Mouse (Mus musculus): ENCODE data around the gene Arhgef25.

The Arhgef25 gene

GRCm38 (mm10) chr10:127189651-127190381 is at the start of gene Arhgef25:
Arhgef25 (minus strand) TSS chr10:127190083.
- peak; percentile 56 for DNase-seq (ENCODE audit: low read depth)

DNA sequence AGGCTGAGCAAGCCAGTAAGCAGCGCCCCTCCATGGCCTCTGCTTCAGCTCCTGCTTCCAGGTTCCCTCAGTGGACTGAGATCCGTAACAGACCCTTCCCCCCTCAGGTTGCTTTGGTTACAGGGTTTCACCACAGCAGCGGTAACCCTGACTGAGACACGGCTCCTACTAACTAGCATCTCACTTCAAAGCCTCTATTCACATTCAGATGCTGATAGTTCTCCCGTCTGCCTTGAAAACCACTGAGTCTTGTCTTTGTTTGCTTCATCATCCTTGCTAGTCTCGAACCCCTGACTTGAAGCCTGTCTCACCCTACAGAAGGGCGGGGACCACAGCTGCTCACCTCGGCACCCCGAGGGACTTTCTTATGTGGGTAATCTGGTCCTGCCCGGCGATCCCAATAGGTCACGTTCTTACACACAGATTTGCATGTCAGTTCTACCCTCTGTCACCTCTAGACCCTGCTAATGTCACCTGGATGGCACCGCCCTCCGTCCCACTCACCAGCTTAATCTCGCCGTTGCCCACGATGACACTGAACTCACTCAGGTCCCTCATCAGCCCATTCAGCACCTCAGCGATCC is 48.5 kb upstream of the Arhgef25 start:
- DNase-seq (ENCODE audit: low read depth), result no peak

DNA sequence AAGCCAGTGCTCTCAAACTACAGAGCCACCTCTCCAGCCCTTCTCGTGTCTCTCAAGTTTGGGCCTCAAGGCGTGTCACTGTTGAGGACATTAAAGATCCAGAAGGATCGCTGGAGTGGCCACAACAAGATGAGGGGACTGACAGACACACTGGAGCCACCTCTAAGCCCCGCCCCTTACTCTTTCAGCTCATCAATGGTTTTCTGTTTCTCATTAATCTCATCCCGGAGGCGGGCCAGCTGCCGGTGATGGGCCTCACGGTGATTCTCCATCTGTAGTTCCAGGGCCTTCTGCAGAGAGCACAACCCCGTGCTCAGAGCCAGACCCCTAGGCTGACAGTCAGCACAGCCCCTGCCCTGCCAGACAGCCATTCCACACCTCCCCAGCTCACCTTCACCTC is 46.7 kb upstream of the Arhgef25 start:
- DNase-seq (ENCODE audit: low read depth), result no peak

DNA sequence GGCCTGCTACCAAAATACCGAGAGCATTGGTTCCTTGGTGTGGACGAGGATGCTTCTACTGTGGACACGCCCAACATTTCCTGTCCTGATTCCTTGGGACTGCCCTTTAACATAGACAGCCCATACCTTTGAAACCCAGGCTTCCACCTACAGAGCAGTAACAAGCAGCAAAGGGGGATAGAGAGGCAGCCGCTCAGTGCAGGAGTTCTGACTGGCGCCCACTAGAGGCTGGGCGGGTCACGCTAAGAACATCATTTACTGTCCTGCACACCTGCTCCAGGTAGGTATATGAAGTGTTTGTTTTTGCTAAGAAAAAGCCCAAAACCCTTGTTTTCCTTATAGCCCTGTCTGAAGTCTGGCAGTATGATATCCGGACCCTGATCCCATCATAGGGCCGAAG is 43.3 kb upstream of the Arhgef25 start:
- DNase-seq (ENCODE audit: low read depth), result no peak

DNA sequence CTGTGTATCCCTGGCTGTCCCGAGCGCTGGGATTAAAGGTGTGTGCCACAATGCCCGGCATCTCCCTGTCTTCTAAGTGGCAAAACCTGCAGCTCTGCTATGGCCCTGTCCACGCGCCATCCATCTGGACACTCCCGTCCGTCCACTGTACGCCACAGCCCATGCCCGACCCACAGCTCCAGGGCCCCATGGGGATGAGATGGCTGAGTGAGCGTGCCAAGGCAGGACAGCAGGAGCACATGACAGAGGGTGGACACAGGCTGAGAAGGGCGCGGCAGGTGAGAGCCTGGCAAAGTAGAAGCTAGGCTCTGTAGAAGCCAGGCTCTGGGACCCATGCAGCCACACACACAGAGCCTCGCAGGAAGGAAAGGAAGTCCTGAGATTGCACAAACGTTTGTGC is 41.9 kb upstream of the Arhgef25 start:
- DNase-seq (ENCODE audit: low read depth), result no peak

- DNase-seq (ENCODE audit: low read depth), result no peak
Measured at GRCm38 (mm10) chr10:127230693-127231092, 40.8 kb upstream of the Arhgef25 start.

GRCm38 (mm10) chr10:127228897-127229296 is 39.0 kb upstream of the Arhgef25 start:
- DNase-seq (ENCODE audit: low read depth), result peak; percentile 46

- DNase-seq (ENCODE audit: low read depth), result no peak
Measured at GRCm38 (mm10) chr10:127227163-127227562, 37.3 kb upstream of the Arhgef25 start.

- no peak for DNase-seq (ENCODE audit: low read depth)
Measured at GRCm38 (mm10) chr10:127226318-127226895, 36.5 kb upstream of the Arhgef25 start.

- no peak for DNase-seq (ENCODE audit: low read depth)
Measured at GRCm38 (mm10) chr10:127225732-127226131, 35.8 kb upstream of the Arhgef25 start.

DNA sequence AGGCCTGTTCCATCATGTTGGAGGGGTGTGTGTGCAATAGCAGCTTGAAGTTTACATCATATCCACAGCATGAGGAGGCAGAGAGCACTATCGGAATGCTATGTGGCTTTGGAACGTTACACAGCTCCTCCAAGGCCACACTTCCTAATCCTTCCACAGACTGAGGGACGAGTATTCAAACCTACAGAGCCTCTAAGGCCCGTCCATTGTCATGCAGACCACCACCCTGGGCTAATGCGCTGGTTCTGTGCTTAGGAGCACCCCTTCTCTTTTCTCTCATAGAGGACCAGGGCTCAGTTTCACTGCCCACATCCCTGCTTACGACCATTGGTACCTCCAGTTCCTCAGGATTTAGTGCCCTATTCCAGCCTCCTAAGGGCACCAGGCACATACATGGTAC is 35.3 kb upstream of the Arhgef25 start:
- DNase-seq (ENCODE audit: low read depth), result no peak

GRCm38 (mm10) chr10:127218339-127218738 is 28.5 kb upstream of the Arhgef25 start:
- DNase-seq (ENCODE audit: low read depth), result no peak

DNA sequence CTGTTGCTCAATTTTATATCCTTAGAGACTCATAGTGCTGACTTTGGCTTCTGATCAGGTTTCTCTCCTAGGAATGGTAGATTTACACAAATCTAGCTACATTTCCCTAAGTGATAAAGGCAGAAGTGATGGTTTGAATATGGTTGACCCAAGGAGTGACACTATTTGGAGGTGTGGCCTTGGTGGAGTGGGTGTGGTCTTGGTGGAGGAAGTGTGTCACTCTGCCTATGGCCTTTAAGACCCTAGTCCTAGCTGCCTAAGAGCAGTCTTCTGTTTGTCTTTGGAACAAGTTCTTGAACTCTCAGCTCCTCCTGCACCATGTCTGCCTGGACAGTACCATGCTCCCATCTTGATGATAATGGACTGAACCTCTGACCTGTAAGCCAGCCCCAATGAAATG is 27.3 kb upstream of the Arhgef25 start:
- DNase-seq (ENCODE audit: low read depth), result no peak

DNA sequence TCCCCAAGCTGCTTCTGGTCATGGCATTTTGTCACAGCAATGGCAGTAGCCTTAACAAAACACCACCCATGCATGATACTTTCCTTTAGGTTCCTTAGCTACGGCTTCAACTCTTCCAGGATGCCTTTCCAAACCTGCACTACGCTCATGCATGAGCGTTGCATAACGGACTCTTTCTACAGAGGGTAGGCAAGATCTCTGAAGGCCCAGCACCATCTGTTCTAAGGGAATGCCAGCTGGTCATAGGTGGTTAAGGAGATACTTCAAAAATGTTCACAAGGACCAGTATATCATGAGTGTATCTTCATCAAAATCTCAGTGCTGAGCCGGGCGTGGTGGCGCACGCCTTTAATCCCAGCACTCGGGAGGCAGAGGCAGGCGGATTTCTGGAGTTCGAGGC is 26.6 kb upstream of the Arhgef25 start:
- DNase-seq (ENCODE audit: low read depth), result no peak

DNA sequence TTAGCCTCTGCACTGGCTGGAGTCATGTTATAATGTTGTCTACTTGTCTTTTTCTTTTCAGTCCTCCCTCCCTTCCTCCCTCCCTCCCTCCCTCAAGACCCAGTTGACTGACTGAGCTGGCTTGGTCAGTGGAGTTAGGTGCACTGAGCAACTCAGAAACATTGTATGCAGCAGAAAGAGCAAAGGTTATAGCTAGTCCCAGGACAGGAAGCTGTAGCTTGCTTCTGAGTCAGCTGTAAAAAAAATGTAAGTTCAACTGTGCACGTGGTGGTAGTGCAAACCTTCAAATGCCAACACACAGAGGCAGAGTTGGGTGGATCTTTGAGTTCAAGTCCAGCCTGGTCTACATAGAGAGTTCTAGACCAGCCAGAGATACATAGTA is 24.5 kb upstream of the Arhgef25 start:
- DNase-seq (ENCODE audit: low read depth), result no peak

DNA sequence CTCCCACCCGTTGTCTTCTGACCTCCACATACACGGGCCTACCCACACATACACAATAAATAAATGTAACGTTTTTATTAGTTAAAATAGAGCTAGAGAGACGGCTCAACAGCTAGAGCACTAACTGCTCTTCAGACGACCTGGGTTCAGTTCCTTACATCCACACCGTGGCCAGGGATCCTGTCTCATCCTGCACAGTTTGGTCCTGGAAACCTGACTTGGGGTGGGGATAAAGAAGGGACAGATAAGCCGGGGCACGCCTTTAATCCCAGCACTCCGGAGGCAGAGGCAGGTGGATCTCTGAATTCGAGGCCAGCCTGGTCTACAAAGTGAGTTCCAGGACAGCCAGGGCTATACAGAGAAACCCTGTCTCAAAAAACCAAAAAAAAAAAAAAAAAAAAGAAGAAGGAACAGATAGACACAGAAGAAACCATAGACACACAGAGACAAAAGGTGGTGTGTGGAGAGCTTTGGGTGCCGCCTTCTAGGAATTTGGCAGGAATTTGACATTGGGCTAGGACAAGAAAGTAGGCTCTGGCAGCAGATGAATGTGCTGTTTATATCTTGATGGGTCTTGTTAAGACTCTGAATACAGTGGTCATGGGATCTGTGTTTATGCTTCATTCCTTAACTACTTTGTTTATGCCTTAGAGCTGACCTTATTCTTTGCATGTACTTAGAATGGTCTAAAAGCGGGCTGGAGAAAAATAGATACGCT is 24.0 kb upstream of the Arhgef25 start:
- no peak for DNase-seq (ENCODE audit: low read depth)

GRCm38 (mm10) chr10:127213272-127213671 is 23.4 kb upstream of the Arhgef25 start:
- DNase-seq (ENCODE audit: low read depth), result no peak

DNA sequence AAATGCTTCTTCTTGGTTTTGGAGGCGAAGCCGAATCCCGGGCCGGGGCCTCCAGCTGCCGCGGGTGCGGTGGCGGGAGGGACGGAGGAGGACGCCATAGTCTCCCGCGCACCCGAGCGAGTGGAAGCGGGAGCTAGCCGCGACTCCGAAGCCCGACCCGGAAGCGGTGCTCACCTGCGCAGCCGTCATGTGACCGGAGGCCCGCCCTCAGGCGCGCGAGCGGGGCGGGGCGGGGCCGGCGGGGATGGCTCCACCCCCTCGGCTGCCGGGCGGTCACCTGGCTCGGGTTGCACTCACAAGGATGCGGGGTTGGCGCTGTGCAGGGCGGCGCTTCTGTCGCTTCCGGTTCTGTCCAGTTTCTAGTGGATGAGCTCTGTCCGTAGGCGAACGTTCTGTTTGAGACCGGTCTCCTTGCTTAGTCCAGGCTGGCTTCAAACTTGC is 21.6 kb upstream of the Arhgef25 start, which contains the start of gene Pip4k2c:
Gene Pip4k2c, minus strand, starts transcription at position 172 of the 441 bp plus-strand sequence.
- DNase-seq (ENCODE audit: low read depth), result peak; percentile 76

- DNase-seq (ENCODE audit: low read depth), result no peak
Measured at GRCm38 (mm10) chr10:127210961-127211405, 21.1 kb upstream of the Arhgef25 start.

GRCm38 (mm10) chr10:127209928-127210570 is 20.2 kb upstream of the Arhgef25 start:
- DNase-seq (ENCODE audit: low read depth), result no peak

- no peak for DNase-seq (ENCODE audit: low read depth)
Measured at GRCm38 (mm10) chr10:127208921-127209320, 19.0 kb upstream of the Arhgef25 start.

- no peak for DNase-seq (ENCODE audit: low read depth)
Measured at GRCm38 (mm10) chr10:127205373-127205772, 15.5 kb upstream of the Arhgef25 start.
